Mouse (Mus musculus) left cerebral cortex, adult 9 months (tissue): Measurements from ENCODE around the gene Serf2.
"Not testable (repeated sequence)": the region's sequence is repeated elsewhere in the genome, so short reads cannot be mapped to it uniquely, and the experiment has no call there.

Experiments used
- DNase-seq, 2 experiments: peaks; one replicate each; pipeline ENCODE4 v3.0.0; 2022; ENCODE audit warnings: low spot score in 2 of 2

Serf2 gene

DNA sequence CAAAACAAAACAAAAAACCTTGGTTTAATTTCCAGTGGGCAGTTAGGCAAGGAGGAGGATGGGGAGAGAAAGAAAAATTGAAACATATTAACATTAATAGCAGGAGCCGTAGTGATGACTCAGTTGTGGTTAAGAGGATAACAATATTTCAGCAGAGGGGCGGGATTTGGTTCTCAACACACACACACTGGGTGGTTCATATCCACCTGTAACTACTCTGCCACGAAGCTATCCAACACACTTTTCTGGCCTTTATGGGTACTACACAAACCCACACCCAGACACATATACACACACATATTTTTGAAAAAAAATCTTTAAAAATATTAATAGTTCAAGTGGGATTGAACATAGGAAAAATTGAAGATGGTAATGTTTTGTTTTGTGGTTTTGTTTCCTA is 2.0 kb upstream of the Serf2 start:
- DNase-seq, result no peak

GRCm38 (mm10) chr2:121448136-121448535 is 859 bp upstream of the Serf2 start:
- peak in 1 of 2 experiments; percentile 55 for DNase-seq

- no peak for DNase-seq
These were observed 583 bp downstream of the Serf2 start for GRCm38 (mm10) chr2:121449545-121450011.

DNA sequence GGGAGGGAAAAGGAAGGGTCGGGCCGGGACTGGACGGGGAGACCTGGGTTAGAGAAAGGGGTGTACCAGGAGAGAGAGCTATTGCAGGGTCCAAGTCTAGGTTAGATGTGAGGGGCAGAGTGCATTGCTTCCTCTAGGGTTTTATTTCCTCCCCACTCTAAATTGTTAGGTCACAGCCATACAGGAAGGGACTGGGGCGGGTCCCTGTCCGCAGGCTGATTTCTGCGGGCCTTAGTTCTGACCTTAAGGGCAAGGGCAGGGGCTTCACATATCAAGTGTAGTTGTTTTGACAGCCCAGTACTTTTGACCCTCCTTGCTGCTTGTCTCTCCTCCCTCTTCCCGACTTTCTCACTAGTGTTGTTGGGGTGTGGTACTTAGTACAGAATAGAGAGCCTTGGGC is 1.1 kb downstream of the Serf2 start:
- DNase-seq, result no peak

GRCm38 (mm10) chr2:121452361-121452760 is 3.4 kb downstream of the Serf2 start:
- no peak for DNase-seq

DNA sequence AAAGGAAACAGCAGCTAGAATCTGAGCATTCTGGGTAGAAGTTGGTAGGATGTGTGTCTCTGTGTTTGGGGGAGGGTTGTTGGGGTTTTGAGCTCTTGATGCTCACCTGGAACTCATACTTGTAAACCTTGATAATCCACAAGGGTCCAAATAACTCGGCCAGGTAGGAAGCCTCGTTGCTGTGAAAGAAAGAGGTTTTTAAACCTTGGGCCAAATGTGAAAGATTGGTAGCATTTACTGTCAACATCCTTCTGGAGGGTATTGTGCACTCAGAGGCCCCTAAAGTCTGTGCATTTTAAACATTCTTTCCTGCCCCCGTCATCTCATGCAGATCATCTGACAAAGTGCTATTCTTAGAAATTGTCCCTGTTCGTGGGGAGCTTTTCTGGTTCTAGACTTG is 4.0 kb downstream of the Serf2 start, which contains the start of gene Hypk:
Gene Hypk, plus strand, starts transcription at position 301 of the 400 bp plus-strand sequence.
- no peak for DNase-seq

DNA sequence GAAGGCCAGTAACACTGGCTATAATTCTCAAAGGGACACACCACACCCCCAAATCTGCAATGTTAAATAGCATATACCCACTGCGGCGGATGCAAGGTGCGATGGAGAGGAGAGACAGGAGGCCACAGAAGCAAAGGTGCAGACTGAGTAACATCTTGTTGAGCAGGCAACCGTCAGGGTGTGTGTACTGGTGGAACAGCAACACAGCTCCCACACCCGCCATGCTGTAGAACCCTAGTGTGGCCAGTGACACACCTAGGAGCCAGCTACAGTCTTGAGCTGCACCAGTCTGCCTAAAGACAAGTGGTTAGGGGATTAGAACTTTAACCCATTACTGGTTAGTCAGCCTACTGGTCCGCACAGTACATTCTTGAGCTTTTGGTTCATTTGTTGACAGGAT is 4.9 kb downstream of the Serf2 start:
- DNase-seq, result no peak

GRCm38 (mm10) chr2:121455534-121455933 is 6.5 kb downstream of the Serf2 start:
- DNase-seq, result no peak

GRCm38 (mm10) chr2:121456692-121457642 is 8.0 kb downstream of the Serf2 start, which contains the start of gene Serinc4:
Gene Serinc4, minus strand, starts transcription at chr2:121456781.
- peak in 1 of 2 experiments; percentile 83 for DNase-seq

DNA sequence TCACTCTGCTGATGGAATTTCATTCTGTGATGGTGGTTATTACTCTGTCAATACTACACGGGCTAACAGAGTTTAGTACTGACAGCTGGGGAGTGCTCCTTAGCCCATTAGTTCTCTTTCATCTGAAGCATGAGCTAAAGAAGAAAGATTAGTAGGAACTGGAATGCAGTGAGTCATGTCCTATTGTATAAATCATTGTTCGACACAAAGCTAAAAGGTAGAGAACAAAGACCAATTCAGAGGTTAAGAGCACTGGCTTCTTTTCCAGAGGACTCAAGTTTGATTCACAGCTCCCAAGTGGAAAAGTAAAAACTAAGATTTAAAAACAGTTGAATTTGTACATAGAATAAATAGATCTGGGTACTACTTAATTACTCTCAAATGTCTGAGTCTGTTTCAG is 11.1 kb downstream of the Serf2 start:
- DNase-seq, result no peak

- DNase-seq, result not testable (repeated sequence)
These were observed 20.0 kb downstream of the Serf2 start for GRCm38 (mm10) chr2:121468982-121469381.

DNA sequence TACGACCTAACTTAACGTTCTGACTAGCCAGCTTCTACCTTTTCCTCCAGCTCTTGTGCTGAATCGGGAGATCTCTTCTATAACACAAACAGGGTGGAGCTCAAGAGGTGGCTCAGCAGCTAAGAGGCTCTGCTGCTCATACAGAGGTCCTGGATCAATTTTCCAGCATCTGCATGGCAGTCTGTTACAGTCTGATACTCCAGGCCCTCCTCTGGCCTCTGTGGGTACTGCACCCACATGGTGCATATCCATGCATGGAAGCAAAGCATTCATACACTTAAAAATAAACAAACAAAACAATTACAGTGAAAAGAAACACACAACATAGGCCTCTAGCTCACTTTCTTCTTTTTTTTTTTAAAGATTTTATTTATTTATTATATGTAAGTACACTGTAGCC is 23.8 kb downstream of the Serf2 start:
- not testable (repeated sequence) for DNase-seq

GRCm38 (mm10) chr2:121473301-121474179 is 24.5 kb downstream of the Serf2 start, which contains the start of gene Mfap1b:
Gene Mfap1b, minus strand, starts transcription at chr2:121474067.
- peak; percentile 56 to 88 for DNase-seq

- DNase-seq, result no peak
These were observed 25.2 kb downstream of the Serf2 start for GRCm38 (mm10) chr2:121474180-121474535.

- DNase-seq, result not testable (repeated sequence)
These were observed 26.3 kb downstream of the Serf2 start for GRCm38 (mm10) chr2:121475306-121475705.

DNA sequence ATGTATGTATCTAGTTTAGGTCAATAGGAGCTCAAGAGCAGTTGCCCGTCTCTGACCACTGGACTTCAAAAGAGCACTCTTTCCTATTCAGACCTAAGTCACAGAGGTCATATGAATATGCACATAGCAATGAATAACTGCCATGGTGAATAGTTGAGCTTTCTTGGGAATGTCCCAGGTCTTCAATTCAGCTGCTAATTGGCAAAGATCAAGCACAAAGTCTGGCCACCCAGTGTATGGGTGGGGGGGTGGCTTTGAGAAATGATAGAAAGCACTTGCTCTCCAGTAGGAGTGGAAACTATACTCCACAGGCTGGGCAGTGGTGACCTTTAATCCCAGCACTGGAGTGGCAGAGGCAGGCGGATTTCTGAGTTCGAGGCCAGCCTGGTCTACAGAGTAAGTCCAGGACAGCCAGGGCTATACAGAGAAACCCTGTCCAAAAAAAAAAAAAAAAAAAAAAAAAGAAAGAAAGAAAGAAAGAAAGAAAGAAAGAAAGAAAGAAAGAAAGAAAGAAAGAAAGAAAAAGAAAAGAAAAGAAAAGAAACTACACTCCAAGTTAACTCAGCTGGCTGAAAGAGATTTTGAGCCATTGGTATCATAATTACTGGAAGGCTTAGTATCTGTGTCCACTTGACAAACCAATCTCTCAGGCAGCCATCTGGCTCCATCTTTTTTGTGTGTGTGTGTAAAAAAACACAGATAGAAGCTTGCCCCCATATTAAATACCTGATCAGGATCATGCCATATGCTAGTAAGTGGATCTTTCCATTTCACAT is 28.7 kb downstream of the Serf2 start:
- no peak for DNase-seq

DNA sequence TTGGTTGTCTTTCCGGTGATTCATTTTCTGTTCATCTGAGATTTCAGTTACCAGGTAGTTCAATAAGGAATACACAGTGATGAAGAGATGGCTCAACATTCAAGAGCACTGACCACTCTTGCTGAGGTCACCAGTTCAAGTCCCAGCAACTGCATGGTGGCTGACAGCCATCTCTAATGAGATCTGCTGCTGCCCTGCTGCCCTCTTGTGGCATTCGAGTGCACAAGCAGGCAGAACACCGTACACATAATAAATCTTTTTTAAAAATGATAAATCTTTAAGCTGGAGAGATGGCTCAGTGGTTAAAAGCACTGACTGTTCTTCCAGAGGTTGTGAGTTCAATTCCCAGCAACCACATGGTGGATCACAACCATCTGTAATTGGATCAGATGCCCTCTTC is 31.5 kb downstream of the Serf2 start:
- DNase-seq, result no peak

DNA sequence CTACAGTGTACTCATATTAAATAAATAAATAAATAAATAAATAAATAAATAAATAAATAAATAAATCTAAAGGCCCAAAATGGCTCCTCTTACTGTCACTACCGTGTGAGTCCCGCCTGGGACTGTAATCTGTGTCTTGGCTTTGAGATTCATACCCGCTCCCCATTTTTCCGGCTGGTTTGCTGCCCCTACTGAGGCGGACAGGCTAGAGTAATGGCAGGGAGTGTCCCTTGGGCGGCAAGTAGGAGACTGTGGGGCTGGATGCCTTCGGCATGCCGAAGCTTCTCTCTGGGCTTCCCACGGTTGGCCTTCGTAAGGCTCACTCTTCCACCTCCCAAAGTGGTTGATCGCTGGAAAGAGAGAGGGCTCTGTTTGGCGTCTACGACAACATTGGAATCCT is 31.9 kb downstream of the Serf2 start:
- DNase-seq, result not testable (repeated sequence)

DNA sequence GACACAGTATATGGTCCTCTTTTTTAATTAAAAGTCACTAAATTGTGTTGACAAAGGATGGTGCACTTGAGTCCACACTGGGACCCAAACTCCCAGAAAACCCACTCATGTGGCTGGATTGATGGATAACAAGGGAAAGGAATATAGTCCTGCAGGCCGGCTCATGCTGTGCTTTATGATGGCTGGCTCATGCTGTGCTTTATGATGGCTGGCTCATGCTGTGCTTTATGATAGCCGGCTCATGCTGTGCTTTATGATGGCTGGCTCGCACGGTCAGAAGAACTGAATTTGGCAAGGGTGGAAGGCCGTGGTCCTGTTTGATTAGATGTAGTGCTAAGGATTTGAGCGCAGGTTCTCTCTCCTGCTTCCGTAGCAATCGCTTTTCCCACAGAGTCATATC is 34.6 kb downstream of the Serf2 start:
- DNase-seq, result no peak

DNA sequence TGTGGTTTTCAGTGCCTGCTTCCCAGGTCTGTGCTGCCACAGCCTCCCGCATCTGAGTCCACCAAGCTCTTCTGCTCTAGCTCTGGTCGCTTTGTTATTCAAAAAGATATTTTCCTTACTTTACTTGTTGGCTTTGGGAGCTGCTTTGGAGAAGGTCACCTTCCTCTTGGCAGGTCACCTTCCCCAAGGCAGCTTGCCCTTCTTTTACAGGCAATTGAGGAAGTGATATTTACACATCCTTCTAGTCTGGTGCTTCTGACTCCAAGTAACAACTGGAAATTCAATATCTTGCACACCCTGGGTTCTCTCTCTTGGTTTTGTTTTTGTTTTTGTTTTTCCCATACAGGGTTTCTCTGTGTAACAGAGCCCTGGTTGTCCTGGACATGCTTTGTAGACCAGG is 35.4 kb downstream of the Serf2 start:
- DNase-seq, result not testable (repeated sequence)

- DNase-seq, result not testable (repeated sequence)
These were observed 52.6 kb downstream of the Serf2 start for GRCm38 (mm10) chr2:121501550-121501949.
